8 mouse cellular contexts compared by ENCODE assay signal in the genomic region with DNA sequence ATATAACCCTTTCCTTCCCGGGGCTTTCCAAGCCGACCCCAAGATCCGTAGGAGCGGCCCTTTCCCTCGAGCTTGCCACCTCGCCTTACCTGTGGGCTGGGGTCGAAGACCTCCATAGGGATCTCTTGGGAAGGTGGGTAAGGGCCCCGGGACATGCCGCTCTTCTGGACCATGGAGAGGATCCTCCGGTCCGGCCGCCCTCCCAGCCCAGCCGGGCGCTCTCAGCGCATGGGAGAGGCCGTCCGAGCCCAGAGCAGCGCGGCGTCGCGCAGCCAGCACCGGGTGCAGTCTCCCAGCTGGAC. TPM values are rescaled to one million over a fixed set of nuclear protein-coding genes. Genes with fewer than 3 reads are reported as not detected.
DNase-seq lines count a peak whose midpoint lies in the region; ATAC-seq and TF ChIP-seq lines count a peak whose summit lies in the region.

No protein-coding gene starts in this region.

- no peak for DNase-seq in kidney, adult 2 months
- no peak for DNase-seq in kidney, postnatal 14 days
- DNase-seq in hindbrain, embryonic 11.5 days (ENCODE audit: low spot score) = no peak
- no peak for DNase-seq in midbrain, embryonic 10.5 days (ENCODE audit: low spot score)
- DNase-seq in B cell, adult 2 months = no peak
- DNase-seq in layer of hippocampus, postnatal 10 days (ENCODE audit: low spot score in 2 of 2) = no peak
- DNase-seq in frontal cortex, postnatal 10 days (ENCODE audit: low spot score in 2 of 2) = no peak

- H3K27ac ChIP-seq in kidney, adult 2 months (ENCODE audit: insufficient read depth, low read depth, low read length) = peak overlapping the region; percentile 35; the same call in 1 of the 2 replicates
- H3K27ac ChIP-seq in bone marrow, adult 2 months (ENCODE audit: control insufficient read depth, insufficient read depth, low read depth, low read length, poor library complexity) = peak overlapping the region; percentile 39; the same call in 1 of the 2 replicates
- peak overlapping the region; percentile 80 for H3K27ac ChIP-seq in hindbrain, embryonic 11.5 days (ENCODE audit: low read depth, low read length)
- peak overlapping the region; percentile 96 for H3K27ac ChIP-seq in midbrain, embryonic 10.5 days (replicated peaks)

- H3K9me3 ChIP-seq in hindbrain, embryonic 11.5 days (ENCODE audit: control insufficient read depth, low read length) = no peaks in the 10 kb centered on the region
- no peaks in the 10 kb centered on the region for H3K9me3 ChIP-seq in midbrain, embryonic 10.5 days (replicated peaks)

- no peak; the same call in 1 of the 2 replicates for ATAC-seq in hindbrain, embryonic 11.5 days (ENCODE audit: low FRiP score)

- TF ChIP-seq POLR2A in kidney, adult 2 months (IDR thresholded peaks at IDR 0.05; ENCODE audit: low read depth, low read length) = no peak
- no peak for TF ChIP-seq POLR2A in bone marrow, adult 2 months (IDR thresholded peaks at IDR 0.05; ENCODE audit: borderline replicate concordance, control insufficient read depth, low read depth, low read length)

- peak overlapping the region; percentile 92 for H3K4me2 ChIP-seq in hindbrain, embryonic 11.5 days (replicated peaks; ENCODE audit: low read depth, low read length)

- TF ChIP-seq CTCF in kidney, adult 2 months (conservative IDR thresholded peaks at IDR 0.05; ENCODE audit: insufficient read depth, insufficient read length, low read depth, low read length) = no peak
- no peak for TF ChIP-seq CTCF in bone marrow, adult 2 months (IDR thresholded peaks at IDR 0.05; ENCODE audit: control insufficient read depth, insufficient read depth, low read length)

- peak overlapping the region; percentile 88 for H3K9ac ChIP-seq in hindbrain, embryonic 11.5 days (ENCODE audit: low read depth, low read length)

- H3K4me3 ChIP-seq in kidney, adult 2 months (ENCODE audit: insufficient read depth, low read depth, low read length) = peak overlapping the region; percentile 91
- H3K4me3 ChIP-seq in bone marrow, adult 2 months (replicated peaks; ENCODE audit: control insufficient read depth, low read depth, low read length) = peak overlapping the region; percentile 58
- peak overlapping the region; percentile 85 for H3K4me3 ChIP-seq in hindbrain, embryonic 11.5 days (ENCODE audit: low read depth, low read length)
- peak overlapping the region; percentile 84 for H3K4me3 ChIP-seq in midbrain, embryonic 10.5 days

- no peaks in the 10 kb centered on the region for H3K27me3 ChIP-seq in kidney, adult 2 months (replicated peaks; ENCODE audit: control insufficient read depth, insufficient read depth, low read length)
- H3K27me3 ChIP-seq in hindbrain, embryonic 11.5 days (ENCODE audit: control insufficient read depth, insufficient read depth, low read length) = no peaks in the 10 kb centered on the region
- peaks cover 34% of the 10 kb centered on the region for H3K27me3 ChIP-seq in midbrain, embryonic 10.5 days (ENCODE audit: low read depth, poor library complexity, severe bottlenecking)

- WGBS in kidney, adult 2 months = under 1% methylated on average over 23 of the region's 23 CpGs
- under 1% methylated on average over 23 of the region's 23 CpGs for WGBS in bone marrow, adult 2 months
- WGBS in hindbrain, embryonic 11.5 days = 0% methylated on average over 21 of the region's 23 CpGs
- WGBS in midbrain, embryonic 10.5 days = under 1% methylated on average over 23 of the region's 23 CpGs

- H3K36me3 ChIP-seq in kidney, adult 2 months (ENCODE audit: control insufficient read depth, insufficient read depth, low read length) = no peaks in the 10 kb centered on the region
- H3K36me3 ChIP-seq in hindbrain, embryonic 11.5 days (ENCODE audit: control insufficient read depth, insufficient read depth, low read length) = 0 out of 2 replicates have a peak, but pooled peaks cover 3% of the 10 kb centered on the region
- H3K36me3 ChIP-seq in midbrain, embryonic 10.5 days = peaks cover 10% of the 10 kb centered on the region

- peaks cover 8% of the 10 kb centered on the region for H3K4me1 ChIP-seq in kidney, adult 2 months (ENCODE audit: control insufficient read depth, insufficient read depth, low read length)
- H3K4me1 ChIP-seq in bone marrow, adult 2 months (ENCODE audit: control insufficient read depth, insufficient read depth, low read length) = peaks cover 1% of the 10 kb centered on the region; the same call in 1 of the 2 replicates
- peaks cover 21% of the 10 kb centered on the region for H3K4me1 ChIP-seq in hindbrain, embryonic 11.5 days (replicated peaks; ENCODE audit: control insufficient read depth, insufficient read depth, low read length)
- peaks cover 70% of the 10 kb centered on the region for H3K4me1 ChIP-seq in midbrain, embryonic 10.5 days

RNA-seq across cellular contexts. Expression of gene Cacnb1, which starts 0.6 kb away (rescaled TPM):
- polyA plus RNA-seq in kidney, adult 2 months (2012; rRNA removed) = 6.1 and 7.6 TPM in 2 replicates
- 4.6 and 5.3 TPM in 2 replicates for polyA plus RNA-seq in bone marrow, adult 2 months (2011; ENCODE audit: insufficient read depth, insufficient read length, low replicate concordance, missing spikeins)
- 13.1 and 18.3 TPM in 2 replicates for polyA plus RNA-seq in hindbrain, embryonic 11.5 days (2014; fragmentation: Nextera tagmentation; extraction: Ambion mirVana)
- 7.8 and 12.5 TPM in 2 replicates for polyA plus RNA-seq in midbrain, embryonic 10.5 days (2016; fragmentation: Nextera tagmentation; extraction: Ambion mirVana)
- 100 to 1,000 TPM; 118 TPM for total RNA-seq in layer of hippocampus, postnatal 10 days (2021)

RNA-seq across cellular contexts. Expression of gene Rpl19, which starts 4.3 kb away (rescaled TPM):
- polyA plus RNA-seq in kidney, adult 2 months (2012; rRNA removed) = 503 and 653 TPM in 2 replicates
- 864 and 1,335 TPM in 2 replicates for polyA plus RNA-seq in bone marrow, adult 2 months (2011; ENCODE audit: insufficient read depth, insufficient read length, low replicate concordance, missing spikeins)
- polyA plus RNA-seq in hindbrain, embryonic 11.5 days (2014; fragmentation: Nextera tagmentation; extraction: Ambion mirVana) = 970 and 990 TPM in 2 replicates
- 976 and 1,159 TPM in 2 replicates for polyA plus RNA-seq in midbrain, embryonic 10.5 days (2016; fragmentation: Nextera tagmentation; extraction: Ambion mirVana)
- total RNA-seq in layer of hippocampus, postnatal 10 days (2021) = 100 to 1,000 TPM; 648 to 672 TPM

RNA-seq across cellular contexts. Expression of gene Arl5c, which starts 26.2 kb away (rescaled TPM):
- polyA plus RNA-seq in kidney, adult 2 months (2012; rRNA removed) = 0.75 and 2.8 TPM in 2 replicates
- 33.1 and 47.3 TPM in 2 replicates for polyA plus RNA-seq in bone marrow, adult 2 months (2011; ENCODE audit: insufficient read depth, insufficient read length, low replicate concordance, missing spikeins)
- polyA plus RNA-seq in hindbrain, embryonic 11.5 days (2014; fragmentation: Nextera tagmentation; extraction: Ambion mirVana) = 9.5 and 10.2 TPM in 2 replicates
- polyA plus RNA-seq in midbrain, embryonic 10.5 days (2016; fragmentation: Nextera tagmentation; extraction: Ambion mirVana) = 8.9 and 16.8 TPM in 2 replicates
- total RNA-seq in layer of hippocampus, postnatal 10 days (2021) = 1 to 10 TPM; 2.0 to 2.1 TPM

RNA-seq across cellular contexts. Expression of gene Stac2, which starts 31.1 kb away (rescaled TPM):
- 0.05 and 0.42 TPM in 2 replicates for polyA plus RNA-seq in kidney, adult 2 months (2012; rRNA removed)
- 0.52 and 1.0 TPM in 2 replicates for polyA plus RNA-seq in bone marrow, adult 2 months (2011; ENCODE audit: insufficient read depth, insufficient read length, low replicate concordance, missing spikeins)
- polyA plus RNA-seq in hindbrain, embryonic 11.5 days (2014; fragmentation: Nextera tagmentation; extraction: Ambion mirVana) = 1.4 and 1.8 TPM in 2 replicates
- 0.40 and 0.41 TPM in 2 replicates for polyA plus RNA-seq in midbrain, embryonic 10.5 days (2016; fragmentation: Nextera tagmentation; extraction: Ambion mirVana)
- 10 to 100 TPM; 13.0 to 14.9 TPM for total RNA-seq in layer of hippocampus, postnatal 10 days (2021)

RNA-seq across cellular contexts. Expression of gene Plxdc1, which starts 36.0 kb away (rescaled TPM):
- polyA plus RNA-seq in kidney, adult 2 months (2012; rRNA removed) = 1.0 TPM in 2 replicates
- 2.0 and 11.9 TPM in 2 replicates for polyA plus RNA-seq in bone marrow, adult 2 months (2011; ENCODE audit: insufficient read depth, insufficient read length, low replicate concordance, missing spikeins)
- 0.18 and 0.28 TPM in 2 replicates for polyA plus RNA-seq in hindbrain, embryonic 11.5 days (2014; fragmentation: Nextera tagmentation; extraction: Ambion mirVana)
- polyA plus RNA-seq in midbrain, embryonic 10.5 days (2016; fragmentation: Nextera tagmentation; extraction: Ambion mirVana) = 0.06 and 0.16 TPM in 2 replicates
- total RNA-seq in layer of hippocampus, postnatal 10 days (2021) = 1 to 10 TPM; 6.8 to 7.1 TPM

Comparison
In these comparisons a context has a peak if more than half of its experiments do, and no peak if none do; other contexts are left out.
1. H3K27ac ChIP-seq: peak in every context shown above with its lines; median percentile 96 in midbrain, embryonic 10.5 days; 80 in hindbrain, embryonic 11.5 days; 39 in bone marrow, adult 2 months; 35 in kidney, adult 2 months.